Mouse (Mus musculus) leukemia stem cell, adult 10-12 weeks (primary cell): ENCODE data around the gene Zc3h12d. TPM values are rescaled to one million over a fixed set of nuclear protein-coding genes. Genes with fewer than 3 reads are reported as not detected.

Source experiments
- polyA plus RNA-seq: library from polyadenylated mRNA; stranded (reverse); fragments of >175 nt; gene quantifications from 2 replicates; pipeline ENCODE4 v1.2.3, GENCODE M21; 2012; ENCODE audit warnings: low replicate concordance

Gene Zc3h12d
- 4.9 and 5.5 TPM in 2 replicates for polyA plus RNA-seq

DNA sequence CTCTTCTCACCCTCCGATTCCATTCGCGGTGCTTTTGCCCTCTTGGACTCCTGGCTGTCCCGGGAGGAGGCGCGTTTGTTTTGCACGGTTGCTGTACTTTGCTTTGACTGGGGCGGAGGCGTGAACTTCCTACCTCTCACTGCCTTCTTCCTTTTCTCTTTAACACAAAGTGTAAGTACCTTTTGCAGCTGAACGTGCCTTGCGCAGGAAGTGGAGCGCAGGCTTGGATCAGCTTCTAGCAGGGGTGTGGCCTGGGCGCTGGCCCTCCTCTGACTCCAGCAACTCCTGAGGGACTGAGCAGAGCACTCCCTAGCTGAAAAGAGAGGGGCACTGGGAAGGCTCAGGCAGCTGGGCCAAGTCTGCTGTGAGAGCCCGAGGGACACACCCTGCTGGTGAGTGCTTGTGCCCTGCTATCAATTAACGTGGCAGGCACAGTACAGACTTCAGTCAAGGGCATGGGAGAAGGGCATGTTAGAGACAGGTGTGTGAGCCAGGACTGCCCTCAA, at the start of gene Zc3h12d:
Zc3h12d (plus strand) TSS at position 300 of the 506 bp plus-strand sequence.

GRCm38 (mm10) chr10:7792751-7793385, 39.4 kb upstream of the Zc3h12d start, which contains the start of the genes Ginm1 and Ppil4:
Gene Ginm1 (minus strand): TSS chr10:7792824.
Gene Ppil4 (plus strand): TSS chr10:7792891.

Other genes starting within 250 kb of the Zc3h12d start
- gene Lrp11, start 242.7 kb upstream of the Zc3h12d start, polyA plus RNA-seq = 2.4 and 2.9 TPM in 2 replicates
- 0.38 and 1.9 TPM in 2 replicates for gene Nup43, start 165.0 kb upstream of the Zc3h12d start, polyA plus RNA-seq
- 35.9 and 38.3 TPM in 2 replicates for gene Pcmt1, start 151.3 kb upstream of the Zc3h12d start, polyA plus RNA-seq
- gene Lats1, start 151.3 kb upstream of the Zc3h12d start, polyA plus RNA-seq = 5.7 and 7.6 TPM in 2 replicates
- 0.32 and 0.92 TPM in 2 replicates for gene Katna1, start 106.5 kb upstream of the Zc3h12d start, polyA plus RNA-seq
- 14.8 and 26.1 TPM in 2 replicates for gene Ginm1, start 39.6 kb upstream of the Zc3h12d start, polyA plus RNA-seq
- 0.34 and 5.1 TPM in 2 replicates for gene Ppil4, start 39.6 kb upstream of the Zc3h12d start, polyA plus RNA-seq
- gene Tab2, start 123.8 kb downstream of the Zc3h12d start, polyA plus RNA-seq = 10.2 and 12.4 TPM in 2 replicates